Mouse (Mus musculus) layer of hippocampus, adult 9-11 months (tissue): ENCODE data around the gene Cd46.

Experiments used
- DNase-seq: peaks from one replicate; pipeline ENCODE4 v3.0.0; 2022

Gene Cd46

DNA sequence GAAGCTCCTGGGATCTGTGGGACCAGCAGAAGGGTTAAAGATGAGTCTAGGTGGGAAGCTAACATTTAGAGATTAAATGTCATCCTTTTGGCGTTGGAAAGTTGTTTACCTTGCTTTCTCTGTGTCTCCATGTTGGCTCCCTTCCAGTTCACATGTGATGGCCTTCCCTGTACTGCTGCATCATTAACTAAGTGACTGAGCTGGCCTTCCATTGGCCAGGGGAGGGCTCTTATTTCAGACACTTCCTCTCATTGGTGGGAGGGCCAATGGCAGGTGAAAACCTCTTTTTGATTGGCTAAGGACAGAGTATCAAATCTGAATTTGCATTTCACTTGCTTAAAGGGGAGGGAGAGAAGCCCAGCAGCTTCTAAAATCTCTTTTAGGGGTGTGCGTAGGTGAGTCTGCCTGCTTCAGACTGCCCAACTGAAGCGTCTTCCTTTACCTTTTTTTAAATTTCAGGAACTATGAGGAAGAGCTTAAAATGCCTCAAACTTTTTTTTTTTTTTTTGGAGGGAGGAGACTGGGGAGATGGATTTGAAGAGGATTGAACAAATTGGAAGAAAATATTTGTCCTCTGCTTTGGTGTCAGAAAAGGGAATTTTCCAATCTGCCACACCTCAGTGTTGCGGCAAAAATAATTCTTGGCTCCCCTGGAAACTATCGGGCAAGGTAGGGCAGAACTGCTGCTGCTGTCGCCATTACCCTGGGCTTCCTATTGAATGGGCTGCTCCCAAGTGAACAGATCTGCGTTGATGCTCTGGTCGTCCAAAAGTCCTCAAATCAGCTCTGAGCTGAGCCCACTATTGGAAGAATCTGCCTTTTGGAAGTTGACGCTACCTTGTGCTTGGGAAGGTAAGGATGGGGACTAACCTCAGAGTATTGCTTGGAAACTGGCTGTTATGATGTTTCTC lies 73.7 kb downstream of the Cd46 start:
- peak; percentile 95 for DNase-seq

DNA sequence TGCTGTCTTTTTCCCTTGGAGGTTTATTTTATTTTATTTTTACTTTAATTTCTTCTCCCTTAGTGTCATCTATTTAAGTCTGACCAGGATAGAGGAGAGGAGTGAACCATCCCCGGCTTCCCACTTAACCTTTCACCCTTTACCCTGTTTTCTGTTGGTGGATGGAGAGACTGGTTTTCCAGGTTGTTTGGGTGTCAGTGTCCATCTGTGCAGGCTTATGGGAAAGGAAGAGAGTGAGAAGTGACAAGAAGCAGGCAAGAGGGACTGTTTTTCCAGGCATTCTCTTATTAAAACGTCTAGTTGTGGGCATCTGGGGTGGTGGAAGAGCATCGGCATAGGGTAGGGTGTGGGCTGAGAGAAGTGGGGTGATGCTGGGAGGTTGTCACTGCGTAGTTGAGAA lies 74.4 kb downstream of the Cd46 start:
- no peak for DNase-seq

DNA sequence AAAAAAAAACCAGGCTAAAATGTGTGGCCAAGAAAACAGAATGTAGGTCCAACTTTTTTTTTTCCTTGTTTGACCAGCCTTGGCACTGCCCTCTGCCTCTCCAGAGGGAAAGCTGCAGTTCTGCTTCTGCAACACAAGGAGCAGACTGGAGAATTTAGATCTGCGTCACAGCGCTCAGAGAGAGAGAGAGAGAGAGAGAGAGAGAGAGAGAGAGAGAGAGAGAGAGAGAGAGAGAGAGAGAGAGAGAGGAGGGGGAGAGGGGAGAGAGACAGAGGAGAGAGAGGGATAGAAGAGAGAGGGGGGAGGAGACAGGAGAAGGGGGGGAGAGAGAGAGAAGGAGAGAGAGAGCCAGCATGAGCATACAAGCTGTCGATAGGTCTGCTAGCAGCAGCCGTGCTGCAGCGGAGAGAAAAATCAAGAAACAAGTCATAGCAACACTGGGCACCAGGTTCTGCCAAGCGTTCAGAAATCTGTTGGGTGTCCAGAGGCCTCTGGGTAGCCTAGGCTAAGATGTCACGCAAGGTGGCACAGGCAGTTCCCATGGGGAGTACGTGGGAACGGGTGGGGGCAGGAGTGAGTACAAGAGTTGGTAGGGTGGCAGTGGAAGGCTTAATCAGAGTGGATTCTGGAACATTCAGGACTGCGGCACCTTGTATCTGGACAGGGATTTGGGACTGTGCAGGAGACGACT lies 75.1 kb downstream of the Cd46 start:
- peak; percentile 78 for DNase-seq

DNA sequence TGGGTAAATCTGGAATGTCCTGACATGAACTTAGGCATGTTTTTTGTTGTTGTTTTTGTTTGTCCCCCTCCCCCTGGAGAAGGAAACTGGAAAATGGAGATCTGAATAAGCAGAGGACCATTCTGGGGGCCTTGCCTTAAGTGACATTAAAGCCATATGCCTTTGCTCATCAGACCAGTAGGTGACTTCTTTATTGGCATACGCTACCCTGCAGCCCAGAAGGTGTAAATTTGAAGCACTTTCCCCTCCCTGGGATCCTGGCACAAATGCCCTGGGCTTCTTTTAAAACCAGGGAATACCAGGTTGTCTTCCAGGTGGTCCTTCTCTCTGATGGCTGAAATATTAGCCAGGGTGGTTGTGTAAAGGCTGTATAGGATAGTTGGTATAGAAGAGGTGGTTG lies 76.8 kb downstream of the Cd46 start:
- DNase-seq, result no peak

DNA sequence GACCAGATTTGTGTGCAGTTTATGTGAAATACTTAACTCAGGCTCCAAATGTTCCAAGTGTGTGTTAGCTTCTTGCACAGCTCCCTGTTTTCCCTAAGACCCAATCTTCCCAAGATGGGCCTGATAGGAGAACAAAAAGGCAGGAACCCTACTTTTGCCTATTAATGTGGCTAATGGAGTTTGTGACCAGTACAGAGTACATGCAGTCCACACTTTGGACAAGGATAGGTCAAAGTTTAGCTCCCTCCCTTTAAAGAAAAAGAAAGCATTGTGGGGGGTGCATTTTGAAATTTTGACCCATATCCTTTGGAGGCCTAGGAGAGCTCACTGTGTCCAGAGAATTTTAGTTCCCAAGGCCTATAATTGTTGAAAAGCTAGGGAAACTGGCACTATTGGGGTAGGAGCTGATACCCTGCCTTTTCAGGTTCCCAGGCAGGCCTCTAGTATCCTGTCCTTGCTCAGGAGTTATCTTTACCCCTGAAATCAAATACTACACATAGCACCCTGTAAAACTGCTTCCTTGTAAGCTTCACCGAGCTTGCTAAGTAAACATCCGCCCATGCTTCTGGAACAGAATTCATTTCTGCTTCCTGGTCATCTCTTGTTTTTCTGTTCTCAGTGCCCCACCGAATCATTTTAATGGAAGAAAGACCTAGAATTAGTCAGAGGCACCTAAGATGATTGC lies 77.7 kb downstream of the Cd46 start:
- no peak for DNase-seq

DNA sequence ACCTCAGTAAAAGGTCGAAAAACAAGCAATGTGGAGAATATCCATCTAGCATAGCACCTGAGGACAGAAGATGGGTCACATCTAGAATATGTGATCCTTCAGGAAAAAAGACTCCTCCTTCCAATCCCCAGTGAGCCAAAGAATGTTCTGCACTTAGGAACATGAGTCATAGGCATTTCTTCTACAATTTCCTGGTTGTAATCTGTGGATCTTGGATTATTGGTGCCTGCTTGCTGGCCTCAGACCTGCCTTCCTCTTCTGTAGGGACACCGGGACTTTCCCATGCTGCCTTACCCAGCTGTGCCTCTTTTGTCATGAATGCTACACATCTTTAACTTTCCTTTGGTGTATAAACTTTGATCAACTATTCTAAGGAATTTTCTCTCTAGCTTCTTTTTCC lies 79.5 kb downstream of the Cd46 start:
- no peak for DNase-seq

DNA sequence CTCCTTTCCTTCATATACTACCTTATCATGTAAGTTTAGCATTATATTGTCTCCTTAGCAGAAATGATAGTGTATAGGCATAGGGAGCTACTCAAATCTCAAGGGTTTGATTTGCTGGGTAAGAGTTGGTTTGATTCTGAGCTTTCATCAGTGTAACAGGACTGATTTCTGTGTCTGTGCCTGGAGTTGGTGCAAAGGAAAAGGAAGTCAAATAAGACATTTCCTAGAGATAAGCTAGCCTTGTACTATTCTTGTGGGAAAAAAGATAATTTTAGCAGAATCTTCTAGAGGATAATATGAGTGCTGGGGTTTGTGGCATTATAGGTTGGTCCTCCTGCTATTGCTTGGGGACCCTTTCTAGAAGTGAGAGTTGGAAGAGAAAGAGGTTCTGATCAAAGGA lies 85.8 kb downstream of the Cd46 start:
- DNase-seq, result no peak

DNA sequence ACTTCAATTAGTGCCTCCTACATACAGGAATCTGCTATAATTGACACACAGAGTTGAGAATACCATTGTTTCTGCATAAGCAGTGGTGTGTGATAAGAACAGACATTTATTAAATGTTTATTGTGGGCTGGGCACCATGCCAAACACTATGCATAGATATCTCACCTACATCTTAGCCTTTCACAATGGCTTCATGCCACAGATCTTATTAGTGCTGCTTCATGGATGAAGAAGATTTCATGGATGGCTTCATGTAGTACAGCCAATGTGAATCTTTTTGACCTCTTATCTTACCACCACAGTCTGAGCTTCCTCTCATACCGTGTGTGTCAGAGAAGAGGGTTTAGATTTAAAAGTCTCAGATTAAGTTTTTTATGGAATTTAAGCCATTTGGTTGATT lies 87.9 kb downstream of the Cd46 start:
- no peak for DNase-seq

DNA sequence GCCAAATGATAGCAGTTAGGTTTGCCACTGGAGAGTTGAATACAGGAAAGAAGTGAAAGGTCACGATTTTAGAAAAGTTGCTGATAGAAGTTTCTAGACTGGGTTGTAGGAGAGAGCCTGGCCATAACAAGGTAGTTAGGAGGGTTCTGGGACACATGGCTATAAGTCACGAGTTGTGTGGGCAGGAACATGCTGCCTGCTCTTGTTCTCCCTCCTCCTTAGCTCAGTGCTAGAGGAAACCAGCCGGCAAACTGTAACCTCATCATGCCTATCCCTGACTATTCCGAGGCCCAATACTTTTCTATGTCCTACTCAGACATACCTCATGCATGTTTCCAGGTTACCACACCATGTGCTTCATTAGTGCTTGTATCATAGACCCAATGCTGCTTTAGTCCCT lies 88.7 kb downstream of the Cd46 start:
- no peak for DNase-seq

DNA sequence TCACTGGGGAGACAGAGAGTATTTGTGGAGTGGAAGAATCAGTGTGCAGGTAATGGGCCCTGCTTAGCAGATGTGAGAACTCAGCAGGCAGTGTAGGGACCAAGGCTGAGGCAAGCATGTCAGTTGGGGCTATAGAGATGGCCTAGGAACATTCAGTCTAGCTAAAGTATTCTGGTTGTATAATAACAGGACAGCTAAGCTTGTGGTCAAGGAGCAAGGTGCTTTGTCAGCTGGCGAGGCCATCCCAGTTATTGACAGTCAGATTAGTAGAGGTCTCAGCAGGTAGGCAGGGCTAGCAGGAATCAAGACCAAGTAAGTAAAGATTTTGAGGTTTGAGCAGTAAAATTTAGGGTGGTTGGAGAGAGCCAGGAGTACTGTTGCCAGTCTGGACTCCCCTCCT lies 93.7 kb downstream of the Cd46 start:
- no peak for DNase-seq

DNA sequence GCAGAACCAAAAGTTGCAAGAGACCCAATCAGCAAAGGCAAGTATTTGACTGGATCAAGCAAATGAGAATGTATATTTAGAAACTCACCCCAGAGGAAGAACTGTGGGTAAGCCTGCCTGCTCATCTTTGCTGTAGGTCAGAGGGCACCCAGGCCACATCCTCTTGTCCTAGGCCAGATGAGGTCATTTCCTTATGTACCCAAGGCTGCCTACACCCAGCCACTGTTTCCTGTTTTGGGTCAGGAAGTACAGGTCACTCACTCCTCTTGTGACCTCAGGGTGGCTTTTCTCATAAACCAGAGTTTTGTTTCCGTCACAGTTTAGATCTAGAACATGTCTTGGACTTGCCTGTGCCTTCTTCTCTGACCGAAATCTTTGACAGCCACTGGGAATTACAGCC lies 96.9 kb downstream of the Cd46 start:
- DNase-seq, result peak; percentile 76

DNA sequence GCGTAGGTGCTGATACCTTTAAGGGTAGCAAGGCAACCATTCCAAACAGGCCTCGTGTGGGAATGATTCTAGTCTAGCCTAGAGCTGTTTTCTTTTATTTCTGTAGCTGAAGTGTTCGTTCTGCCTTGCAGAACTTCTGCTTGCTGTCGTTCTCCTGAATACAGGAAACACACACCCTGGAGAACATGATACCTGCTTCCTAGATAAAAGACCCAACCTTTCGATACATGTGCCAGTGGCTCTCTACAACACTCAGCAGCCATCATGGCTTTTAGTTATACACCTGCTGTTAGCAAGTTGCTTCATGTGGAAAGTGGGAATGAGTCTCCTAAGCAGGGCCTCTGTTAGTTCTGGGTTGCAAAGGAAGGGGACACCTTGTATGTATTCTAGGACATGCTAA lies 97.8 kb downstream of the Cd46 start:
- no peak for DNase-seq

DNA sequence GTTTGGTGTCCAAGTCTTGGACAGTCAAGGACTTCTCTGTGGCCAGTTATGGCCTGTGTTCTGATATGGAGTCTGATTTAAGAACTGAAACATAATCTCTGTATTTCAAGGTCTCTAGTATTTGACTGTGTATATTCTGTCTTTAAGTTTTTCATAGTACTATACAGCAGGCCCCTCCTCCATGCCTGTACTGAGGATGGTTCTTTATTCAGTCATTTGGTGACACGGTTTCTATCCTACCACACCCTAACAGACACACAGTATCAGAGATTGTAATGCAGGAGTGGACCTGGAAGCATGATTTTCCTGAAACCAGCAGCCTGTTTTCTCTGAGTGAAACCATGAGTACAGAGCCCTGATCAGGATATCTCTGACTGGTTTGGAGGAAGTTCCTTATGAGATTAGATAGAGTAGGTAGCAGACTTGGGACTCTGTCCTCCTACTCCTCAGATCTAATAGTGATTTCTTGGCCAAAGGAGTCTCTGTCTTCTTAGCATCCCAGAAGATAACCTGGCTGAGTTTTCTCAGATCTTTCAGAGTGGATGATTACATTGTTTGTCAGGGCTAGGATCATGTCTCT lies 98.5 kb downstream of the Cd46 start:
- DNase-seq, result no peak

DNA sequence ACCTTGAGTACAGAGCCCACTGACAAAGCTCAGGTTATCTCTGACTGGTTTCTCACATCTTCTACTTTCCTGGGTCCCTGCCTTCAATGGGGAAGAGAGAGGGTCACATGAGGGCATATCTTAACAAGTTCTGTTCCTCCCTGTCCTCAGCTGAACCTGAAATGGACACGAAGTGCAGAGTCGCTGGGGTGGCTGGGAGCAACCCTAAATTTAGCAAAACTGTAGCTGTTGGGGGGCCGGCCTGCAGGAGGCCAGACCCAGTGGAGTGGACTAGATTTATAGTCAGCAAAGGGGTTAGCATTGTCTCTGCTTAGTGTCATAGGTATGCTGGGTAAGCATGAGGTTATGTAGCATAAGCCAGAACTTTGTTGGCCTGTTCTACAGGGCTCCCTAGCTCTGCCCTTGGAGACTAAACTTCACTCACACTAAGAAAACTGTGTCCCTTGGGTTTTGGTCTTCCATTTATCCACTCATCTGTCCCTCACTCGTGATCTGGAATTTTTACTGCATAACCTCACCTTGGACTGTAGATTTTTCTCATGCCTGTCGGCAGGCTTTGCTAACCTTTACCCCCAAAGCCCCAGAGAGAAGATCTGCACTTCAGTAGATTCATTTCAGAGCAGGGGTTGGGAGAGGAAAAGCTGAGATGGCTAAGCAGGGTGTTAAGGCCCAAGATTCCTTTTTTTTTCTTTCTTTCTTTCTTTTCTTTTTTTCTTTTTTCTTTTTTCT lies 99.3 kb downstream of the Cd46 start:
- no peak for DNase-seq

DNA sequence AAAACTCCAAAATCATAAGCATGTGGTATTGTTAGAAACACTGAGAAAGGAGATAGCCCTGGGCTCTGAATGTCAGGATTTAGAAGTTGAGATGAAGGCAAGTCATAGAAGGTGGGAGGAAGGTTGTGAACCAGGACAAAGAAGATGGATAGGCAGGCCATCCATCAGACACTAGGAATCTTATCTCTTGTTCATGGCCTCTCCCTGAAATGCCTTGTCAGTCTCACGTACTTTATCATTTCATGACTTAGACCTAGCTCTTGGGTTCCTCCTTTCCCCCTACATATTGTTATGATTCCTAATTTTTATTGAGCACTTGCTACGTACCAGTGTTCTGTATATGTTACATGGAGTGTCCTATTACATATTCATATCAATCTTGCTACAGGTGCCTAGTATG lies 100.4 kb downstream of the Cd46 start:
- DNase-seq, result no peak

DNA sequence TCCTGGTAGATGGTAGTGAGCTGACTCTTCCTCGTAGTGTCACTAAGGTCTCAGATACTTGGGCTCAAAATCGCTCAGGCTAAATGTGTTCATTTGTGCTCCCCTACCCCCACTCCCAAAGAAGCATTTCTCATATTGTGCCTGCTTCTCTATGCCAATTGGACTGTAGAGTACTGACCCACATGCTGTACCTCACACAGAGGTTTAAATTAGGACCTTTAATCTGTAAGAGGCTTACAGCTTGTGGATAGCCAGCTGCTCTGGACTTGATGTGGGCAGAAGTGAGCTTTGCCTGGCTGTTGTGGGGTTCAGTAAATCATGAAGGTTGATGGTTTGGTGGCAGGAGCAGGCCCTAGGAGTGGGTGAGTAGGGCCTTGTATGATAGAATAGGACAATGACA lies 101.1 kb downstream of the Cd46 start:
- no peak for DNase-seq

DNA sequence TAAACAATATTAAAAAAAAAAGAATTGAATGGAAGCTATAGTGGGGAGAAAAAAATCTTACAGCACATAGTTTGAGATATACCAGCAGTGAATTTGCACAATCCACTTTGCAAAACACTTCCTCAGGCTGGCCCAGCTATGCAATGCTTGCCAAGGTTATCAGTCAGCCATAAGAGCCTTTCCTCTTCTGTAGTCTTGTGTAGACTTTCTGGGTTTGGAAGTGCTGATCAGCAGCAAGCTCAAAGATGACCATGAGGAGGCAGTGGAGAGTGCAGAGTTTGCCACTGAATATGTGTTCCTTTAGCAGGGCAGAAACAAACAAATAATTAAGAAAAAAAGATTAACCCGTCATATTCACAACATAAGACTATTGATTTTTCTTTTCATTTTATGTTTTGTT lies 103.0 kb downstream of the Cd46 start:
- no peak for DNase-seq
